Mouse (Mus musculus) right cerebral cortex, postnatal 10 days (tissue): ENCODE data around the gene G0s2.
"Not testable (repeated sequence)": the region's sequence is repeated elsewhere in the genome, so short reads cannot be mapped to it uniquely, and the experiment has no call there.

ENCODE experiments used
- DNase-seq, 2 experiments: peaks; one replicate each; pipeline ENCODE4 v3.0.0; 2021; ENCODE audit warnings: low spot score in 2 of 2

The G0s2 gene

DNA sequence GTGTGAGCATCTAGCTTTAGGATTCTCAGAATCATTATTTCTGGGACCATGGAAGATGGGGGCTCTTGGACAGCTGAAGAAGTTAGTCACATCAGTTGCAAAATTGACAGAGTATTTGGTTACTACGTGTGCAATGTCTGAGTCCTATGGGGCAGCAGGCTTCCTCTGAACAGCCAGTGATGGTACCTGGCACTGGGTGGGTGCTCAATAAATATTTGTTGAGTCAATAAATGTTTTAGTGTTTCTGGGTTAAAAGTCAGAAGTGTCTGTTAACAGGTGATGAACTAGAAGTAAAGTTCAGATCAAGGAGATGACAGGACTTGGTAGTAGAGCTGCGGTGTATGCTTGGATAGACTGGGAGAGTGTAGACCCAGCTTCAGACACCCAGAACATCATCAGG lies 14.6 kb upstream of the G0s2 start:
- no peak for DNase-seq

DNA sequence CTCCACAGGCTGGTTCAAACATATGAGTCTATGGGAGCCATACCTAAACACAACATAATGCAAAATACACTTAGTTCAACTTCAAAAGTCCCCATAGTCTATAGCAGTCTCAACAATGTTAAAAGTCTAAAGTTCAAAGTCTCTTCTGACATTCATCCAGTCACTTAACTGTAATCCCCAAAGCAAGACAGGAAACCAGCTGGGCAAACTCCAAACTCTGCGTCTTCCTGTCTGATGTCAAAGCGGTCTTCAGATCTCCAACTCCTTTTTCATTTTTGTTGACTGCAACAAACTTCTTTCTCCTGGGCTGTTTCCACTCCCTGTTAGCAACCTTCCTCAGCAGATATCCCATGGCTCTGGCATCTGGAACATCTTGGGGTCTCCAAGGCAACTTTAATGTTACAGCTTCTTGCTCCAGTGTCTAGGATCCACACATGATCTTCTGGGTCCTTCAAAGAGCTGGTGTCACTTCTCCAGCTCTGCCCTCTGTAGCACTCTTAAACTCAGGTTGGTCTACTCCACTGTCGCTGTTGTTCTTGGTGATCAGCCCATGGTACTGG lies 12.8 kb upstream of the G0s2 start:
- DNase-seq, result not testable (repeated sequence)

DNA sequence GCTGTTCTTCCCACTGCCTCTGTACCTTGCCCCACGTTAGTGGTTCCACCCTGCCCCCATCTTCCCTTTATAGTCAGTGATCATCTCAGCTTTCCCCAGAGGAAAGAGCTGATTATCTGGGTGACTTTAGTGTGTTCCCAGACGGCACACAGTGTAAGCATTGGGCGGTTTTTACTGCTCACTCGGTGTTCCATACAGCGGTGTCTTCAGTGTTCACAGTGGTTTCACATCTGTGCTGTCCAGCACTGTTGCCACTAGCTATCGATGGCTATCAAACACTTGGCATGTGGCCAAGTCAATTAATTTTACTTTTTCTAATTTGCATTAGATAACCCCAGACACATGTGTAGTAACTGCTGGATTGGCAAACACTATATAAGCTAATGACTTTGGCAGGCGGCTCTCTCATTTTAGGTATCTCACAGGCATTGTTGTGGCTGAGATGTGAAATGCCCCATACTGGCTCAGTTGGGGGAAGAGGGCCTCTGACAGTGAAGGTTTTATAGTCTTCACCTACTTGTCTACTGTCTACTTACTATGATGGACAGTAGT lies 11.3 kb upstream of the G0s2 start:
- no peak for DNase-seq

DNA sequence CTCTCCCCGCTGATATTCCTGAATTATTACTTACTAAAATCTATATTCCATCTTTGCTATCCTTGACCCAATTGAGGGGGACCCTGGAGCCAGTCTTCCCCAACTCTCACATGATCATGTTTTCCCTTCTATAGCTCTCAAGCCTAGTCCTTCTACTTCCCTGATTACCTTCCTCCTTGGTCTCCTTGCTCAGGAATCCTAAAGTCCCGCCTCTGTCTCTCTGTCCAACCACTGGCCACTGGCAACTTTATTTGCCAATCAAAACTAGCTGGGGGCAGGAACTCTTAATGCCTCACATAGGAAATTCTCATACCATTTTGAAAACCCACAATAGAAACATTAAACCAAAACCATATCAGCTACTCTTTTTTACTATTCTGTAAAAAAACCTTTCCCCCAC lies 8.3 kb upstream of the G0s2 start:
- DNase-seq, result no peak

DNA sequence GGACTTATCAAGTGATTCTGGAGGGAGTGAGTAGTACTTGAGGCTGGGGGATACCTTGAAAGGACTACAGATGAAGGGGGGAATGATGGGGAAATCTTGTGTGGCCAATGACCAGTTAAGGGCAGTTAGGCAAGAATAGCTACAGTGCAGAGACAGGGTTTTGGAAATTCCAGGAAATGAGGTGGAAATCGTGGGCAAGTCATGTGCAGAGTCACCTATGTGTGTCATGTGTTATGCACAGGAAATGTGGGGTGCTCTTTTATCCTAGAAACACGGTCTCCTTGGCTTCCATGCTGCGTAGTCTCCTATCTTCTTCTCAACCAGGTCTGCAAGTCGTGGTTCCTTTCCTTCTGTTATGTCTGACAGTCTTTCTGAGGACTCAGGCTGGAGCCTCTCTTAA lies 6.5 kb upstream of the G0s2 start:
- no peak for DNase-seq

DNA sequence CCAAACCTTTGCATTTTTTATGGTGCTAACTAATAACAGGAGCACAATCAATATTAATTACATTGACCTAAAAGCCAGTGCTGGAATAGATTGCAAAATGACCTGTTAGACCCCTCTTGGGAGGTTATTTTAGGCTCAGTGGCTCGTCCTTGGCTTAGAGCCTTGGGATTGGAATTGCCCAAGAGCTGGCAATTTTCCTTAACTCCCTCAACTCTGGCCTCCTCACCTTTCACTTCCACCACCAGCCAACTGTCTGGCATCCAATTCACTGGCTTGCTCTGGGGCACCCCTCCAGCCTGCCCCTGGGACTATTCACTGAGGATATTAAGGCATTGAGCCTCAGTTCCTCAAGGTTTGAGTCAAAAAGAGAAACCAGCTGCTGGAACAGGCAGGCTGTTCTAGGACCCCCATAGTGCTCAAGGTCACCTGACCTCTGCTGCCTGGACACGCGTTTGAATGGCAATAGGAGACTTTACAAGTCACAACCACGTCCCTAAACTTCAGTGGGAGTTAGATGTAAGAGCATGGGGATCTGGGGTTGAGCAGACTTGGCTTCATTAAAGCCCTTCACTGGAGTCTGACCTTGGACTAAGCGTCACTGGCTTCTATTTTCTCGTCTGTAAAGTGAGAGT lies 5.5 kb upstream of the G0s2 start:
- no peak for DNase-seq

DNA sequence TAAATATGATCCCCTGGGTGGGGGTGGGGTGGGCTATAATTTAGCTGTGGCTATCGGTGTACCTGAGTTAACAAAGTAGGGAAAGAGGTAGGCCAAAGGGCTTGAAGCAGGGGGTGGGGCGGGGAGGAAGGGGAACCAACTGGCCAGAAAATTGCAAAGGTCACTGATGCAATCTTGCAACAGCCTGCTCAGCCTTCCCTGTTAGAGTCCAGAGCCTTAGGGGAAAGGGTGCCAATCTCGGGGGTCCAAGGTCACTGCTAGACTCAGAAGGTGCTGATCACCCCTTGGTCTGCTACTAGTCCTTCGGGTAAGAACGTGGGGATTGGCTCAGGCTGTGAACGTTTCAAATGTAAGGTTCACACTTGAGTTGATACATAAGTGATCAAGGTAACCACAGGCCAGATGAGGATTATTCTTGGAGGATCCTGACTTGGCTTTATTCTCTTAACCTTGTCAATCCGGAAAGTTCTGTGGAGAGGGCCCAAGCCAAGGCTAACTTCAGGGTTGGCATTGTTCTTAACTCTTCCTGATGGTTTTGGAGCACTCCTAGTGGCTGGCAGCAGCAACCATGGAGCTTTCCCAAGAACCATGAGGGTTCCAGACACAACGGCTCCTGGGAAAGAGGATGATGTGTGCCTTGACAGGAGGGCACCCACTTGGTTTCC lies 1.5 kb upstream of the G0s2 start:
- DNase-seq, result no peak

DNA sequence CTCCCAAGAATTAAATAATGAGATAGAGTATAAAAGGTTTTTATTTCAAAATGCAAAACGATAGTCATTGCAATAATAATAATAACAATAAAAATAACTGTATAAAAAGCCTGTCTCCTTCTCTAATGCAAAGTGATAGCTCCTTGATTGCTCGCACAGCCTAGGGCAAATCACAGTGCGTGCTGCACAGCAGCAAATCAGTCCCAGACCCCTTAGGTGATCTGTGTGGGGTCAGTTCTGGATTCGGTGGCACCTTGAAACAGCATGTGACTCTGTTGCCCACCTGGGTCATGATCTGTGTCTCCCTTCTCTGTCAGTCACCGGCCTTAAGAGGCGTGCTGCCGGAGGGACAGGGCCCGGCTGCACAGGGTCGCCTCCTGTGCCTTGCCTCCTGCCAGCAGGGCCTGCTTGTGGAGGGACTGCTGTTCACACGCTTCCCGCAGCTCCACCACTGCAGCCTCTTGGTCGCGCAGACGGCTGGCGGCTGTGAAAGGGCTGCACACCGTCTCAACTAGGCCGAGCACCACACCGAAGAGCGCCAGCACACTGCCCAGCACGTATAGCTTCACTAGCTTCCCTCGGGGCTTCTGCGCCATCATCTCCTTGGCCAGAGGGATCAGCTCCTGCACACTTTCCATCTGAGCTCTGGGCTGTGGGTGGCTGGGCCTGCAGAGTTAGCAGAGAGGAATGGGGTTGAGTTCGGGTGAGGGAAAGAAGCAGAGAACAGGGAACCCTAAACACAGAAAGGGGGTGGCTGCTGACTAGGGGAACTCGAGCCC lies 691 bp downstream of the G0s2 start:
- DNase-seq, result peak in 1 of 2 experiments; percentile 44

DNA sequence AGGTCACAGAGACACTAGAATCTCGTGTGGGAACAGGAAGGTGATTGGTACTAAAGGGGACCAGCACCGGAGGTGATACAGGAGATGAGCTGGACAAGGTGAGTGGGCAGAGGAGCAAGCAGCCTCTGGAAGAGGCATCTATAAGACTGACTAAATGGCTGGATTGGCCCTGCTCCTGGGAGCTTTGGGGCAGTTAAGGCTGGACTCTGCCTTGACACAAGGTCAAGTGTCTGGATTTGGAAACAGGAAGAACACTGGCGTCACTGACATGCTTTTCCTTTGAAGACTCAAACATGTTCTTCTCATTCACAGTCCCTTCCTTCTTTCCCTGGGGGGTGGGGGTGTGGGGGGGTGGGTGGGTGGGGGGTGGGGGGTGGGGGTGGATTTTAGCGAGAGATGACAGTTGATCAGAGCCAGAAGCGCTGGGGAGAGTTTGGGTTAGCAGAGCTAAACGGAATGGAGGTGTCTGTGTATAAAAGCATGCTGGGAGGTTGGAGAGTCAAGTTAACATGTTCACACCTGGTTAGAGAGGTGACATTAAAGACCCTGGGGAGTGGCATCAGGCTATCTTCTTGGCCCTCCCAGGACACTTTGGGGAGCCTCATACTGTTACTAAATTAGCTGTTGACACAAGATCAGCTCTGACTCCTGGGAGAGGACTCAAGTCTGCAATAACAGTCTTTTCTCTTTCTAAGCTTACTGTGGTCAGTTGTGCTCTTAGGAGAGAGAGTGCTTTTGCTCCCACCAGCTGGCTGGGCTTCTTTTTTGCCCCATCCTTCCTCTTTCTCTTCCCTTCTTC lies 1.9 kb downstream of the G0s2 start:
- no peak for DNase-seq

DNA sequence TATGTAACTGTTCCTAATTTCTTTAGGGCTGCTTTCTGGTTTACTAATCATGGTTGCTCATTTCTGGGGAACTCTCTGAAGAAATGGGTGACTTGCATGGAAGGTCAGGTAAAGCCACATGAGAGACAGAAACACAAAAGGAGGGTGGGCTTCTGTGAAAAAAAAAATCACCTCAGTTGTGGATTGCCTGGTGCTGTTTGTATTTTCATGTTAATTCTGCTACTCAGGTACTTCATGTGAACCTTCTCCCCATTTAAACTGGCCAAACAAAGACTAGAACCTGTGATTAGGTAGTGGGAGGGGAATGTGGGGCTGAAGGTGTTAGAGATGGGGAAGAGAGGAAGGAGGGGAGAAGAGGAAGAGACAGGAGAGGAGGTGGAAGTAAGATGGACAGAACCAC lies 7.3 kb downstream of the G0s2 start:
- no peak for DNase-seq

DNA sequence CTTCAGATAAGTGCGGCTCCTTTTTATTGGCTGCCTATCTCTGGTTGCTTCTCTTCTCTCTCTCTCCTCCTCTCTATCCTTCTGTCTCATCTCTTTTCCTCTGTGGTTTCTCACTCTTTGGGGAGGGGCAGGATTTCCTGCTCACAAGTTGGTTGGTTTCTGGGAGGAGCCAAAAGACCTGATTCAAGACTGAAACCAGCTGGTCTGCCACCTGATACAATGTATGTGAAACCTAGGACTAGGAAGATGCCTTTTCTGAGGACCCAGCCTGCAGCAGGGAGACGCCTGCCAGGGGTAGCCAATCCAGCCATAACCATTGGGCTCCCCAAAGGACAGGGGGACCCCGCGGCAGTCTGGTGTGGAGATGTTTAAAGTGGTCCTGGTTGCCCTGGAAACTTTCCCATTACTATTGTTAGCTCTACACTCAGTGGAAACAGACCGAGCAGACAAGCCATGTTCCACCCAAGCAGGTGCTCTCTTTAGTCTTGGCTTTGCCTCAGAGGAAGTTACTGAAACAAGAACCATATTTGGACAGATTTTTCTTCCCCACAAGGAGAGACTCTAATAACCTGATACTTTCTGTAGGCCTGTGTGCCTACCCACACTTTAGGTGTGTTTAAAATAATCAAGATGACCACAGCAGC lies 8.9 kb downstream of the G0s2 start, which contains the start of gene Hsd11b1:
Gene Hsd11b1, minus strand, starts transcription at position 121 of the 644 bp plus-strand sequence.
- DNase-seq, result no peak

DNA sequence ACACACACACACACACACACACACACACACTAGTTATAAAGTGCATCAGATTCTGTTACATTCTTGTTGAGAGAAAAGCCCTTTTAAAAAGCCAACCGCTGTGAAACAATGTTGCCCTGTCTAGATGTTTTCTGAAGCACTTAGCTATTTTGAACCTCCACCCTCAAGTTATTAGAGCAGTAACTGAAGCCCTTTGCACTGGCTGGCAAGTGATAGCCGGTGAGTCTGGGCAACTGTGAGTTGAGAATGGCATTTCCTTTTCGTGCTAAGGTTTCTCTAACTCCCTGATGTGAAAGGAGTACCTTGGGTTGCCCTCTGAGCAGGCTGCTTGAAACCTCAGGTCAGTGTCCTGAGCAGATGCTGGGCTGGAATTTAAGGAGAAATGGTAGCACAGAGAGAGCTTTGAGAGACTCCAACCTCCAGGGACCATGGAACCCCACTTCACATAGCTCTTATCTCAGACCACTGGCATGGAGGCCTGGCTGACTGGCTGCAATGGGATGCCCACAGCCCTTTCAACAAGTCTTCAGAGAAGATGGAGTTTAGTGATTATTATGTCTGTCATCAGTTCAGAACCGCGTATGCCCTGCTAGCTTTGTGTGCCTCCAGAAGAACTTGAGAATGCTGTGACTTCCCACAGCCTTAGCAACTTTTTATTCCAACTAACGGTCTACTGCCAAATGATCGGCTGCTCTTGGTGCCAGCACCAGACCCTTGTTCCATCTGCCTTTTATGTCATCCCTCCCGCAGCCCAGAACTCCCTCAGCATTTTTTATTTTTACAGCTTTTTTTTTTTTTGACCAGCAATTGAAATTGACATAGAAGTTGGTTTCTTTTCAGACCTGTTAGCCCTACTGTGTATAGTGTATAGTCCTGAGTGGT lies 9.8 kb downstream of the G0s2 start:
- peak in 1 of 2 experiments; percentile 48 for DNase-seq

DNA sequence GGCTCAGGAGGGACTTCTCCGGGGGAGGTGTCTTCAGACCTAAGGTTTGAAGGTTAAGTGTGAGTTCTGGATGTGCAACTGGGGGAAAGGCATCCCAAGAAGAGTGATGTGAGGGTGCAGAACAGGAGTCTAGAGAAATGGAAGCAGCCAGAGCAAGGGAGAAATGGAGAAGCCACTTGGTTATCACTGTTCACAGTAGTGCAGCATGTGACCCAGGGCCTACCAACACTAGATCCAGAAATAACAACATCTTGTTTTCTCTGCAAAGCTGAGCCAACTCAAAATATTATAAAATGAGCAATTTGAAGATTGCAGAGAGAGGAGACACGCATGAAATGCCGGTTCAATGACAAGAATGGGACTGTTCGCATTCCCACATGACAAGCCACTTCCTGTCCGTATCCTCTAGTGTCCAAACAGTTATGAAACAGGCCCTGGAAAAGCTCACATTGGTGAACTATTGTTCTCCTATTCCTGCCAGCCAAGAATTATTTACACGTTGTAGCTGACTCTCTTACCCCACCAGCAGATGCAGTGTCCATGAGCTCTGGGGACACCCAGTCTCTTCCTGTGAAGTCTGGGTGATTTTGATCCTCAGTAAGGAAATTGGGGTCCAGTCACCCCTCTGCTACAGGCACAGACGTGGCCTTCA lies 11.0 kb downstream of the G0s2 start:
- DNase-seq, result no peak

DNA sequence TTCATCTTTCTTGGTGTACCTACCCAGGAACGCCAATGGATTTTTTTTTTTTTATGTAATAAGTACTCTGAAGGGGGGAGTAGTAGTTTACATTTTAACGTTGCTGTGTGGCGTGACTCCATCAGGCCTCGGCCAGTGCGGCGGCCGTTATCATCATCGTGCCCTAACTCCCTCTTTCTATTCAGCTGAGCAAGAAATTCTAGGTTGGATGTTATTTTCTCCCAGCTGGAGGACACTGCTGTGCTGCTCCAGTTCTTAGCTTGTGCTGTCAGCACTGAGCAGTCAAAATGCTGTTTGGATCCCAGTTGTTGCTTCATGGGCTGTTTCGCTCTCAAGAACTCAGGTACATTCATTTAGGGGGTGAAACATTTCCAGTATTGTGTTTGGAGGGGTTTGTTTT lies 13.5 kb downstream of the G0s2 start:
- DNase-seq, result no peak

DNA sequence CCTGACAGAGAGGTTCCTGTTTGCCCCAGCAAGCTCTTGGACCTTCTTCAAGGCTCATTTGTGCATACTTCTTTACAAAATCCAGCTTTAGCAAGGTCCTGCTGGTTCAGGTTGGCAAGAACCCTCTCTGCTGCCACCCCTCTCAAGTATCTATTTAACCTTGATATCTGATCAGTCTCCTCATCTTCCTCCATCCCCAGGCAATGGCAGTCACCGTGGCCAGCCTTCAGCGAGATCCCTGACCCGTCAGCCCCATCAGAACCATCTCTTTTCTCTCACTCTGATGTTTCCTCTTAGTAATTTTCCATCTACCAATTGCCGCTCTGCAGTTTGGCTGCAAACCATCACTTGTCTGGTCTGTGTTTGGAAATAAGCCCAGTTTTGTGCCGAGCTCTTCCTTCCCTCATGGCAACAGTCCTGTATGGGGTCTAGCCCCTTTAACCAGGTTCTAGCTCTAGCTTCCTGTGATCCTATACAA lies 16.4 kb downstream of the G0s2 start:
- DNase-seq, result no peak

DNA sequence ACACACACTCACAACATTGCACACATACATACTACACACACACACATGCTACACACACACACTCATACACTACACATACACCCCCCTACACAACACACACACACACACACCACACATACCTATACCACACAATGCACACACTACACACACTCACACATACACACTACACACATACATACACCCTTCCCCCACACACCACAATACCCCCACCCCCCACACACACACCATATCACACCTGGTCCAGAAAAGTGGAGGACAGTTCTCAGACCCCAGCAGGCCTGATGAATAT lies 16.8 kb downstream of the G0s2 start:
- no peak for DNase-seq

DNA sequence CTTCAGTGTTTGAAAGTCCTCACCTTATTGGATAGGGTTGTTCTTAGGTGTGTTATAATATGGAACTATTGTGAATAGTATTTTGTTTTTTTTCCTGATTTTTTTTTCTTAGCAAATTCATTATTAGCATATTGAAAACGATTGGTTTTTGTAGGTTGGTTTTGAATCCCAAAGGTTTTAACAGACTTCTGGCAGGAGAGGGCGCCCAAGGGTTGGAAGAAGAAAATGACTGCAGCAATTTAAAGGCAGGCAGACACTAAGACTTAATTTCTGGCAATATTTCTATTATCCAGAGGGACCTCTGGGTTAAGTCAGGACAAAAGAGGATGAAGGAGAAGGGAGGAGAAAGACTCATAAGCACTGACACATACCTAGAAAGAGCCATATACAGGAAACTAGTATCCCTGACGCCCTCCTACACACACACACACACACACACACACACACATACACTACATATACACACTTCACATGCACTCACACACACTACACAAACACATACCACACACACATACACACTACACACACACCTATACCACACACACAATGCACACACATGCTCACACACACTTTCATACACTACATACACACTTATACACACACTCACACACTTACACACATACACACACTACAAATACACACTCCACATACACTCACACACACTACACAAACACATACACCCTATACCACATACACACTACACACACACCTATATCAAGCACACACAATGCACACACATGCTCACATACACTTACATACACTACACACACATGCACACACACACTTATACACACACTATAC lies 17.3 kb downstream of the G0s2 start:
- DNase-seq, result peak; percentile 76 to 89

DNA sequence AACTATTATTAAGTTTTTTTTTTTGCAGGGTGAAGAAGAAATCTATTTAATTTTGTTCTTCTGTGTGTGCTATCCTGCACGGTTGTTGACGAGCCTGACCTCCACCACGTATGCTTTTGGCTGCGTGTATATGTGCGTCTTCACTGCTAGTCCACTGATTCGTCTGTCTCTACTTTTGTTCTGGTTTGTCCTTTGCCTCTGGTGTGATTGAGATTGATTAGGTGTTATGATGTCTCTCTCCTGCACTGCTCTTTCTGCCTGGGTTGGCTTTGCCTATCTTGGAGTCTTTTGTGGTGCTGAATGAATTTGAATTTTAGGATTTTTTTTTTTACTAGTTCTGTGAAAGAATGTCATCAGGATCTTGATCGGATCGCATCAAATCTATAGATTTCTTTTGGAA lies 18.0 kb downstream of the G0s2 start:
- no peak for DNase-seq

DNA sequence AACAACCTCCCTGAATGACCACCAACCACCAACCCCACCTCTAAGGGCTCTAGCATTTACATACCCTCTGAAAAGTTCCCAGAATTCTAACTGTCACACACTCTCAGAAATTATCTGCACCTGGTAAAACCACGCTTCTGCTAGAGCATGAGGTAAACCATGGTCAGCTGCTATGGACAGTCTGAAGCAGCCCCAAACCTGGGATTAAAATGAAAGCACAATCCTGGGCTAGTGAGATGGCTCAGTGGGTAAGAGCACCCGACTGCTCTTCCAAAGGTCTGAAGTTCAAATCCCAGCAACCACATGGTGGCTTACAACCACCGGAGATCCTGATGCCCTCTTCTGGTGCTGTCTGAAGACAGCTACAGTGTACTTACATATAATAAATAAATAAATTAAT lies 19.1 kb downstream of the G0s2 start:
- not testable (repeated sequence) for DNase-seq
